Mouse (Mus musculus) forebrain, embryonic 15.5 days (tissue): ENCODE data around the gene Magohb. TPM values are rescaled to one million over a fixed set of nuclear protein-coding genes. Genes with fewer than 3 reads are reported as not detected.

Experiments
- polyA plus RNA-seq: library from polyadenylated mRNA; unstranded; fragments of >200 nt; fragmentation: Nextera tagmentation; extraction: Ambion mirVana; gene quantifications from 2 replicates; pipeline ENCODE4 v1.2.1, GENCODE M21; 2015

The Magohb gene
- polyA plus RNA-seq, 1 experiment from 2014 or later: 55.0 TPM

Other genes starting within 250 kb of the Magohb start
- not detected in 2 replicates for gene Klra2, start 45.9 kb downstream of the Magohb start, polyA plus RNA-seq
- 3.4 and 4.3 TPM in 2 replicates for gene Styk1, start 60.4 kb upstream of the Magohb start, polyA plus RNA-seq
- gene Ybx3, start 95.2 kb upstream of the Magohb start, polyA plus RNA-seq: 19.5 and 20.8 TPM in 2 replicates
- gene 5430401F13Rik, start 193.2 kb upstream of the Magohb start, polyA plus RNA-seq: not detected in 2 replicates
- not detected in 2 replicates for gene Gm6619, start 193.2 kb upstream of the Magohb start, polyA plus RNA-seq